Mouse (Mus musculus): Measurements from ENCODE around the gene Cks1b.

The Cks1b gene

GRCm38 (mm10) chr3:89382033-89382882, 35.9 kb downstream of the Cks1b start:
- no peak for DNase-seq (ENCODE audit: low spot score)

- DNase-seq (ENCODE audit: low spot score), result no peak
Observed at GRCm38 (mm10) chr3:89381233-89381632, 37.0 kb downstream of the Cks1b start.

- DNase-seq (ENCODE audit: low spot score), result no peak
Observed at GRCm38 (mm10) chr3:89380711-89381110, 37.5 kb downstream of the Cks1b start.

GRCm38 (mm10) chr3:89380291-89380690, 37.9 kb downstream of the Cks1b start:
- DNase-seq (ENCODE audit: low spot score), result no peak

GRCm38 (mm10) chr3:89379388-89380131, 38.6 kb downstream of the Cks1b start:
- no peak for DNase-seq (ENCODE audit: low spot score)

DNA sequence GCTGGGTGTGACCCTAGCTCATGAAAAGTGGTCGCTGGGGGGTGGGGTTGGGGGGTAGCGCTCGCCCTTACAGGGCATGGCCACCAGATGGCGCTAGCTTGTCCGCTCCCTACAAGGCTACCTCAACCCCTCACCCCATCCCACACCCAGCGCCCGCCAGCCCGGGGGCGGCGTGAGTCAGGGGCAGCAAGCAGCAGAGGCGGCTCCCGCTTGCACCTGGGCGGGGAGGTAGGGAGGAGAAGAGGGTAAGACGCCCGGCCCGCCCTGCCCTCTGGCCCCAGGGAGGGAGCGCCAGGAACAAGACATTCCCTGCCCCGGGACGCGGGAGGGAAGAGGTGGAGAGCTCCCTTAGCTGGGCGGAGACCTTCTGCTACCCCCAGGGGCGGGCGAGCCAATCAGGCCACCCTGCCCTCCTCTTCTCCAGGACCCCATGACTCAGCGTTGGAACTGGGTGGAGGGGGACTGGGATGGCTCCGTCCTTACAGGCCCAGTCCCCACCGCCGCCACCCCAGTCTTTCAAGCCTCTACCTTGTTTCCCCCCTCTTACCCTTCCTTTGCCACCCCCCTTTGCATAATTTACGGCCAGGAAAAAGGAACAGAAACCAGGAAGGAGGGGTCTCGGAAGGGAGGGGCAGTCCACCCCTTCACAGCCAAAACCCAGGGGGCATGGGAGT, 39.7 kb downstream of the Cks1b start:
- peak; percentile 79 for DNase-seq (ENCODE audit: low spot score)

DNA sequence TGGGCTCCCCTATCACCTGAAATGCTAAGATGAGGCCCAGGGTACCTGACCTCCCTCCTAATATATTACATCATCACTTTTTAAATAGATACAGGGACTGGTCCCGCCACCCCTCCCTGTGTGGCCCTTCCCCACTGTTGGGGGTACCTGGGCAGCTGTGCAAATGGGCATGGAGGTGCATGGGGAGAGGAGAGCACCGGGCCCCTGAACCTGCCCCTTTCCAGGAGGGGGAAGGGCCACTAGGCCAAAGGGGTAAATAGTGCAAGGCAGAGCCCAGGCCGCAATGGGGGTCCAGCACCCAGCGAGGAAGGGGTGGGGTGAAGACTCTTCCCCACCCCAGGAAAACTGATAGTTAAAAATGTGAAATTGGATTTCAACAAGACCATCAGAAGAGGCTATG, 40.4 kb downstream of the Cks1b start:
- DNase-seq (ENCODE audit: low spot score), result no peak

- no peak for DNase-seq (ENCODE audit: low spot score)
Observed at GRCm38 (mm10) chr3:89373581-89374231, 44.5 kb downstream of the Cks1b start.

GRCm38 (mm10) chr3:89367338-89367737, 50.8 kb downstream of the Cks1b start:
- DNase-seq (ENCODE audit: low spot score), result no peak

GRCm38 (mm10) chr3:89365486-89366414, 52.4 kb downstream of the Cks1b start:
- DNase-seq (ENCODE audit: low spot score), result no peak

Measured in ovary, postnatal 10 days (tissue).